Mouse (Mus musculus) fat pad, adult 2 months (tissue): ENCODE results near the gene Mad1l1.

ENCODE experiments used
- DNase-seq: peaks from one replicate; pipeline ENCODE4 v3.0.0-alpha.2; 2011; ENCODE audit warnings: low read depth, low spot score; ENCODE audit errors: extremely low read depth

The Mad1l1 gene

DNA sequence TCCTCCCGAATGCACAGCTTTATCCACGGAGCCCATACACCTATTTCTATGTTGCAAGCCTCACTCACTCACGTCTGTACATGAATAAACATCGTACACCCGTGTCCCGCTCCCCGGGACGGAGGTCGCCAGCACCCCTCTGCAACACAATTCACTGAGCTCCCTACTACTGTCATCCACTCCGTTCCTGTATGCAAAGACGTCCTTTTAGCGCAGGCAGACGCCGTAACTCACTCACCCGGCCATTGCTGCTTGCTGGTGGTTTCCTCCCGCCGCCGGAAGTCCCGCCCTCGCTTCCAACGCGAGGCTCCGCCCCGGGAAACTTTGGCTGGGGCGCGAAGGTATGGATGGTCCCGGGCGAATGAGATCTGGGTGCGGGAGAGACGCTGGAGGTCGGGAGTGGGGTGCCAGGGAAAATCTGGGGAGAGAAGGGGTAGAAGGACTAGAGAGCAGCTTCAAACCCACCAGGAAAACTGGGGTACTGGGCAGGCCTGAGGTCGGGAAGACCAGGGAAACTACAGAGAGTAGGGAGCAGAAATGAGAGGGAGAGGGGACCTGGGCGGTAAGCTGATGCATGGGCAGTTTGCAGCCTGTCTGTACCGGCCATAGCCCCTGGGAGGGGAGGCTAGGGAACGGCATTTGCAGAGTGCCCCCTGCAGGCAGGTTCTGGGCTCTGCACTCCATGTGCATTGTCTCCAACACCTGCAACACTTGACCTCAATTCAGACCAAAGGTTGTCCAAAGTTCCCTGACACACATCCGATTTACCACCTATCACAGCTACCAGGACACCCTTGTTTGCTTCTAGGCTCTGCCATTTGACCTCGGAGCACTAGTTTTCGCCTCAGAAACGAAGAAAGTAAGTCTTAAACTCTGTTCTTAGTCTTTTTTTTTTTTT is 10.5 kb upstream of the Mad1l1 start, which contains the start of gene Mrm2:
Mrm2 (minus strand) TSS at position 284 of the 898 bp plus-strand sequence.
- no peak for DNase-seq

DNA sequence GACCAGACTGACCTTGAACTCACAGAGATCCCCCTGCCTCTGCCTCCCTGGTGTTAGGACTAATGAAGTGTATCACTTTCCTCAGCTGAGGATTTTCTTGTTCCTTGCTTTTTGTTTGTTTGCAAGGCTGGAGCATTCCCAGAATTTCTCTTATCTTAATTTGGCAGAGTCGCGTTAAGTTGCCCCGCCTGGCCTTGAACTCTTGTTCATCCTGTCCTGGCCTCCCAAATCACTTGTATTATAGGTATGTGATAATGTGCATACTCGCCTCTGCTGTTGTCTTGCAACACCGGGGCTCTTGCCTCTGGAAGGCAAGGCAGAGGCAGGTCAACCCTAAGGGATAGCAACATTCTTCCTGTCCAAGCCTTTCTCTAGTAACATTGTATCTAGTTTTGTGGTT is 2.7 kb upstream of the Mad1l1 start:
- DNase-seq, result no peak

DNA sequence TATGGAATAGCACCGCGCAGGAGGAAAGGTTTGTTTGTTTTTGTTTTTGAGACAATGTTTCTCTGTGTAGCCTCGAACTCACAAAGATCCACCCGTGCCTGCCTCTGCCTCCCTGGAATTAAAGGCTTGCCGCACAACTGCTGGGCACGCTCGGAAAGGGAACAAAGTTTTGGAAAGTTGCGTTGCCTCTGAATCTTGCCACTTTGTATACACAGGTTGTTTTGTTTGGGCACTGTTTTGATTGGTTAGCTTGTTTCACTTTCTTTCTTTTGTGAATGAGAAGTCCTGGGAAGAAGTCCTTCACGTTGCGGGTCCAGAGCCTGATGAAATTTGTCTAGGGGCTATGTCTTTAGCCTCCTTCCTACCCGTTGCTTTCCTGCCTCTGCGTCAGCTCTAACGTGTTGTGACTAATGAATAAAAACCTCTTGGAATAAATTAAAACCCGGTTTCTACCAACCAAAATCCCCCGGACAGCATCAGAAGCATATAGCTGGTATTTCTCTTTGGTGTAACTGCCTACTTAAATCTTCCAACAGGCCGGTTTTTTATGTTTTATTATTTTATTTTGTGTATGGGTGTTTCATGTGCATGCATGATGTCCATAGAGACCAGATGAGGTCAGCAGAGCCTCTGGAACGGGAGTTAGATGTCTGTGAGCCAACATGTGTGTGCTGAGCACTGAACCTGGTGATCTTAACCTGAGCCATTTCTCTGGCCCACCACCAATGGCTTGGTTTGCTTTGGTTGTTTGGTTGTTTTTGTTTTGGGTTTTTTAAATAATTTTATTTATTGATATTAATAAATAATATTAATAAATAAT is 614 bp upstream of the Mad1l1 start:
- no peak for DNase-seq

DNA sequence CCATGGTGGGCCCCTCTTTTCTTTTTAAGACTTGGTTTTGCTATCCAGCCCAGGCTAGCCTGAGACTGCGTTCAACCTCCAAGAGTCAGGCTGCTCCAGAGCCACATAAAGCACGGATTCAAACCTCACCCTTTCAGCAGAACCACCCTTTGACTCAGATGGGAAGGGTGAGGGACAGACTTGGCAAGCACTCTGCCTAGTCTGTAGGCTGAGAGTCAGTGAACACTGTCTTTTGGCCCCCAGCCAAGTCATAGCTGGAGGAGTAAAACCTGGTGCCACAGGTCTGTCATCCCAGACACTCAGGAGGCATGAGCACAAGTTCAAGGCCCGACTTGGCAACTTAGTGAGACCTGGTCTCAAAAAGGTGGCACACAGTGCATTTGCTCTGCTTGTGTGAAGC is 4.6 kb downstream of the Mad1l1 start:
- DNase-seq, result no peak

DNA sequence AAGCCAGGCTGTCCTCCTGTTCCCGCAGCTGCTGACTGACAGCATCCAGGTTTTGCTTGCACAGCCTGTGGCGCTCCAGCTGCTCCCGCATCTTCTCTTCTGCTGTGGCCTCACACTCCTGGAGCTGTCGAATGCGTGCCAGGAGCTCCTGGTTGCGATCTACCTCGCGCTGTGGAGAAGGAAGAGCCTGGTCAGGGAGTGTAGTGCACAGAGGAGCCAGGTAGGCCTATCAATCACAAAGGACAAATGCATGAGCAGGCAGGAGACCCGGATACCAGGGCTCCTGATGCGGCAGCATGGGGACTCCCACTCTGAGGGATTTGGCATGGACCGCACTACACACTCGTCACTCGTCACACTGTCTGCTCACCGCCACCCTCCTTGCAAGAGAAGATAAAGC is 13.8 kb downstream of the Mad1l1 start:
- no peak for DNase-seq

DNA sequence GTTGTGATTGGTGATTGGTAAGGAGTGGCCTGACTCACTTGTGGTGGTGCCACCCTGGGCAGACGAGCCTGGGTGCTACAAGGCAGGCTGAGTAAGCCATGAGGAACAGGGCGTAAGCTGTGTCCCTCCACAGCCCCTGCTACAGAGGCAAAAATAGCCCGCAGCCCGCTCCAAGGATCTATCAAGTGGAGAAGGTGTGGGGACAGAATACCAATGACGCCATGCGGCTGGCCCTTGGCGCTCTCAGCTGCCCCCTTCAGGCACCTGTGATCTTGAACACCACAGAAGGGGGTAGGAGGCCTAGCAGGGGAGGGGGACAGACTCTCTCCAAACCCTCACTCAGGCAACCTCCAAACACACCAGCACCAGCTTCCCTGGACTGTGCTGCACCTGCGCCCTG is 15.3 kb downstream of the Mad1l1 start:
- DNase-seq, result no peak

DNA sequence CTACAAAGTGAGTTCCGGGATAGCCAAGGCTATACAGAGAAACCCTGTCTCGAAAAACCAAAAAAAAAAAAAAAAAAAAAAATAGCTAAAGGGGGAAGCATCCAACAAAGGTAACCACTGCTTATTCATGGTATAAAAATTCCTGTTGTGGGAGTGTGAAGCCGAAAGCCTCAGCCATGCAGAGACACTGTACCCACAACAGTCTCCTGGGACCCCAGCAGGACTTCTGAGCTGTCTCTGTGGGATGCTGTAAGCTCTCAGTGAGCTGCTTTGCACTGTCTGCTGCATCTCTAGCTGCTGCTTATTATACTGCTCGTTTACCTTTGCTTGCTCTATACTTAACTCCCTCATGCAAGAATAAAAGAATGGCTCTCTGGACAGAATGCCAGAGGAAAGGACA is 23.1 kb downstream of the Mad1l1 start:
- no peak for DNase-seq

DNA sequence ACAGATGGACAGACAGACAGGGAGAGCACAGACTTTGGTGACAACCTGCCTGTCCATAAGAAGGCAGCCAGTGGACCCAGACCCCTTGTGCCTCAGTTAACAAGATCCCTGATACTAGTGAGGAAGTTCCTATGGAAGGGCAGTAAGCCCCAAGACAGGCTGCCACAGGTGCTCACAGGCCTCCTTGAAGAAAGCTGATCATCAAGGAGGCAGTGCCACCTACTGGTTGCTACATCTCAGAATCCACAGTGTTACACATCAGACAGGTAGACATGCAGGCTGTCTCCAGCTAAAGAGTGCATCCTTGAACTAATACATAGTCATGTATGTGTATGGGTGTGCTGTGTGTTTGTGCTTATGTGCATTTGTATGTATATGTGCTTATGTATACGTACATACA is 29.2 kb downstream of the Mad1l1 start:
- DNase-seq, result no peak

DNA sequence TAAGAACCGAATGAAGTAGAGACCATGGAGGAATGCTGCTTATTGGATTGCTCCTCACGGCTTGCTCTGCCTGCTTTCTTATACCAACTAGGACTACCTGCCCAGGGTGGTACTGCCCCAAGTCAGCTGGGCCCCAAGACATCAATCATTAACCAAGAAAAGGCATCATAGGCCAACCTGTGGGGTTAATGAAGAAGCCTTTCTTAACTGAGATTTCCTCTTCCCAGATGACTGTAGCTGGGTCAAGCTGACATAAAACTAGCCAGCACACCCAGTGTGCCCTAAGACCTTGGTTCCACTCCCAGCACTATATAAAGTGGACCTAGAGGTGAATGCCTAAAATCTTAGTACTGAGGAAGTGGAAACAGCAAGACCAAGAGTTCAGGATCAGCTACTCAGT is 32.2 kb downstream of the Mad1l1 start:
- DNase-seq, result no peak

DNA sequence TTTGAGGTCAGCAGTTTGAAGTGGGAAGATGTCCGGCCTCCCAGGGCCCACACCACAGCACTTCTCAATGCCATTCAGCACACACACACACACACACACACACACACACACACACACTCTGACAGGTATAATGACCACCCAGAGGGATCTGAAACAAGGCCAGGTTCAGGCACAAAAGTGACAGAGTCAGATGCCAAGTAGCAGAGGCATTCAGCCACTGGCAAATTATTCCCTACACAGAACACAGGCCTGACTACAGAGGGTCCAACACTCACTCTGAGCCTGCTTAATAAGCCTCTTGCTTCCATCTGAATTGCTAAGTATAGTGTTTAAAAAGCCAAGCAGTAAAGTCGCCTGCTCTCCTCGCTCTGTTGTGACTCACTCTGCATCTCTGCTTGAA is 33.1 kb downstream of the Mad1l1 start:
- DNase-seq, result no peak

DNA sequence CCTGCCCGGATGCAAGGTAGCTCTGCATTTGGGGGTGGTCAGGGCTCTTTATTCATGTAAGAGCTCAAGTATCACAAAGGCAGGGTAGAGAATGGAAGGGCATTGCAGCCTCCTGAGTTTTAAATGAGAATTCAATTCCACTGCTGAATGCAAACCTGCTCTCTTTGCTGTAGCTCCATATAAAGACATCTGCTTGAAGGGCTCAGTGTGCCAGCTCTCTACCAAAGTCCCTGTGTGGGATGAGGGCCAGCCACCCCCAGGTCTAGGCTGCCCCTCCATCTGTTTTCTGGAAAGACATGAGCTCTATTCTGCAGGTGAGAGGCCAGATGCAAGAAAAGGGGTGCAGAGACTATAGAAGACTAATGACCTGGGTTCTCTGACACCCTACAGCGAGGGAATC is 36.6 kb downstream of the Mad1l1 start:
- DNase-seq, result no peak

DNA sequence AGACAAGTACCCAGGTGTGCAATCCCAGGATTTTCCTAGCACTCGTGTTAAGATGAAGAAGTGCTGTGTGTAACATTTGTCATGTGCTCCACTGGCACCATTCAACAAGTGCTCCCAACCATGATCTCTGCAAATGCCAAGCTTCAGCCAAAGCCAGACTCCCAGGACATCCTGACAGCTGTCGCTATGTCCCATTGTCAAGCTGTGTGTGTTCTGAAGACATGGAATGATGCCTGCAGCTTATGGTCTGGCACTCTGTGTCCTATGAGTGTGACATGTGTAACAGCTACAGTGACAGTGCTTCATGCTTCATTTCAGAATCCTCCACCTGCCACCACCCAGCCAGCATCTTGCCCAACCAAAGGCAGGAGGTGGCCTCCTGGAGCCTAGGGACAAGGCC is 37.3 kb downstream of the Mad1l1 start:
- no peak for DNase-seq

DNA sequence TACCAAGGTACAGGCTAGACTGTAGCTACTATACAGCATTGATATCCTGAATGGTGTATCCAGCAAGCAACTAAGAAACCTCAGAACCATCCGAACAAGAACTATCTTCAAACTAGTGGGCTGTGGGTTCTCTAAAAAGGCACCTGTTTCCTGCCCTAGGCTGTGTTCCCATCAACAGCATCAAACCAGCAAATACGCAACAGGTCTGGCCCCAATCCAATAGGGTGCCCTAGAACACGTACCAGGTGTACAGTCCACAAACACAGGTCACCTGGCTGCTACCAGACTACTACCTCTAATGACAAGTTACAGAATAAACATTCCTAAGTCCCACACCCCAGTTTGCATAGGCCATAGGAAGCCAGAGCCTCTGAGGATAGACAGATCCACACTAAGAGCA is 38.5 kb downstream of the Mad1l1 start:
- DNase-seq, result no peak

DNA sequence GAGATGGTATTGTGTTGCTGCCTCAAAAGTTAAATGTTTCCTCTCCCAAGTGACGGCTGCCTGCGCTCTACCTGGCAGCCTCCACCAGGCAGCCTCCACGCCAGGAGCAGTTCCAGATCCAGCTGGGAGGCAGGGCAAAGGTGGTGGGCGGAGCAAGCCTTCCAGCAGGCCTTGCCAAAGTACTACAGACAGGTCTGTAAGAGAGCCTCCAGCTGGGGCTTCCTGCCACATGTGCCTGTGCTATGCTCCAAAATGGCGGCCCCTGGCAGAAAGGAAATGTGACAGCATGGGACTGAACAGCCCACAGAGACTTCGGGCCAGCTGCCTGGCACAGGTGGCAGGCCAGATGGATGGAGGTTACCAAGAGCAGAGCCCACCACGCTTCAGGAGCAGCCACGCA is 39.0 kb downstream of the Mad1l1 start:
- DNase-seq, result peak; percentile 69

DNA sequence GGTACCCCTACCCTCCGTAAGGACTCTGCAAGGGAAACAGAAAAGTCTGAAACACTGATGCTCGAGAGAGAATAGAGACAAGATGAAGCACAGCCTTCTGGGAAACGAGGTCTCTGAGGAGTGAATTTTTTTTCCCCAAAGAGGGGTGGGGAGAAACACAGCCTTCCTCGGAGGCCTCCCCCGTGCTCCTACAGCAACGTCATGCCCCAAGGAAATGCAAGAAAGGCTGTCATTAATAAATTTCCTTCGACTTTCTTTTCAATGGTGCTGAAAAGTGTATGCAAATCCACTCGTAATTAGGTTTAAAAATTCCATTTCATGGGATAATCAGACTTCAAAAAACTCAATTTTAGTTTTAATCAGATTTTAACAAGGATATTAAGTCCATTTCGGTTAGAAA is 41.1 kb downstream of the Mad1l1 start:
- no peak for DNase-seq

DNA sequence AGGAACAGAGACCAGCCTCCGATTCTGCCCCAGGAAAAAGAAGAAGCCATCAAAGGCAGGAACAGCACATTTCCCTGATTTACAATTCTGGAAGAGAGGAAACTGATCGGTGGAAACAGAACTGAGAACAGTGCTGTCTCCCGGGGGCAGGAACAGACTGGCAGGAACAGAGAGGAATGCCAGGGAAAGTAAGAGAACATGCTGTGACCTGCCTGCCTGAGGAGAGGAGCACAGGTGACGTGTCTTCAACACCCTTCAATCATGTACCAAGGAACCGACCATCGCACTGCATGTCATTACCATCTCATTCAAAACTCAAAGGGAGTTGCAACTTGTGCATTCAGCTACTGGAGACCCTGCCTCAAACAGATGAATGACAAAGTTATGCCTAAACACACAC is 44.6 kb downstream of the Mad1l1 start:
- no peak for DNase-seq

DNA sequence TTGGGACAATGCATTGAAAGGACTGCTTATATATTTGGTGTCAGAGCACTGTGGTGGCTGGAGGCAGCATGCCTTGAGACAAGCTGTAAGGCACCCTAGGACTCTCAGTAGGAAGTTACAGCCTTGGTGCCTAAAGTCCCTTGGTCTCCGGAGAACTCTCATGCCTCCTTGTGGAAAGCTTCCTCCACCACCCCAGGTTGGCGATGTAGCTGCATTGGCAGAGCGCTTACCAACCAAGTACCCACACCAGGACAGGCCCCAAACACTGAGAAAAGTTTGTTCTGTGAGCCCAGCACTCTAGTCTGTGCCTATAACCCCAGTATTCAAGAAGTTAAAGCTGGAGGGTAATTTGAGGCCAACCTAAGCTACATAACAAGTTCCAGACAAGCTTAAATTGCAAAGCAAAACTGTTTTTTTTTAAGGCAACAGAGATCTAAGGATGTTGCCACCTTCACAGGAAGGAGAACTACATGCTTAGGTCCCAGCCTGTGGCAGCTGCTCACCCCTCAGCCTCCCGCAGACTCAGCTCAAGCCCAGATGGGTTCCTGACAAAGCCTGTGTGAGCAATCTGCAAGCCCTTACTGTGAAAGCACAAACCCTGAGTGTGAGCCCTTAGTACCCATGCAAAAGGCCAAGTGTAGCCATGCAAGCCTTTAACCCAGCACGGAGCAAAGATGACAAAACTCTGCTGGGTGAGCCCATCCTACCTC is 50.2 kb downstream of the Mad1l1 start:
- no peak for DNase-seq

DNA sequence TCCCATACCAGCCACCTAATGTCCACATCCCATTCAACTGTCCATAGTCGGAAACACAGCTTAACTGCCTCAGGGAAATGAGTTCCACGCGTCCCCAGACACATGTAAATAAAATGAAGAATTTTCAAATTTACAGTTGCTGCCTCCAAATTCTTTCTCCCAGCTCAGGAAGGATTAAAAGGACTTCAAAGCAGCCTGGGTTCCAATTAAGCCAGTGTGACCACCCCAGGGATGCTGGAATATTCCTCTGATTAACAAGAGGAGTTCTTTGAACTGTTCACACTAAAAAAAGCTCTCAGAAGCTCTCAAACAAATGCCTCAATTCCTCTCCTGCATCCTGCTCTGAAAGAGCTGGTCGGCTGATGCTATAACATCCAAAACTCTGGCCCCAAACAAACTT is 53.0 kb downstream of the Mad1l1 start:
- no peak for DNase-seq

DNA sequence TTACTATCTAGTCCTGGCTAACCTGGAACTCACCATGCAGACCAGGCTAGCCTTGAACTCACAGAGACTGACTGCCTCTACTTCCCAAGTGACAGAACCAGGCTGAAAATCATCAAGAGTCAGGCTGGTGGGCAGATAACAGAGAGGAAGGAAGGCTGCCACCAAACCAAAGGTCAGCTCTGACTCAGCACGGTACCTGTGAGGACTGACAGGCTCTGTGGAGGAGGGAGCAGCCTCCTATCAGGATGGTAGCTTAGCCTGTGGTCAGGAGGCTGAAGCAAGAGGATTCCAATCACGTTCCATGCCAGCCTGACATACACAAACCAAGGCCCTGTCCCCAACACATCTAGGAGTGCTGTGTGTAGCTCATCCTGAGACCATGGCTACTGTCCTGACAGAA is 54.3 kb downstream of the Mad1l1 start:
- DNase-seq, result no peak

DNA sequence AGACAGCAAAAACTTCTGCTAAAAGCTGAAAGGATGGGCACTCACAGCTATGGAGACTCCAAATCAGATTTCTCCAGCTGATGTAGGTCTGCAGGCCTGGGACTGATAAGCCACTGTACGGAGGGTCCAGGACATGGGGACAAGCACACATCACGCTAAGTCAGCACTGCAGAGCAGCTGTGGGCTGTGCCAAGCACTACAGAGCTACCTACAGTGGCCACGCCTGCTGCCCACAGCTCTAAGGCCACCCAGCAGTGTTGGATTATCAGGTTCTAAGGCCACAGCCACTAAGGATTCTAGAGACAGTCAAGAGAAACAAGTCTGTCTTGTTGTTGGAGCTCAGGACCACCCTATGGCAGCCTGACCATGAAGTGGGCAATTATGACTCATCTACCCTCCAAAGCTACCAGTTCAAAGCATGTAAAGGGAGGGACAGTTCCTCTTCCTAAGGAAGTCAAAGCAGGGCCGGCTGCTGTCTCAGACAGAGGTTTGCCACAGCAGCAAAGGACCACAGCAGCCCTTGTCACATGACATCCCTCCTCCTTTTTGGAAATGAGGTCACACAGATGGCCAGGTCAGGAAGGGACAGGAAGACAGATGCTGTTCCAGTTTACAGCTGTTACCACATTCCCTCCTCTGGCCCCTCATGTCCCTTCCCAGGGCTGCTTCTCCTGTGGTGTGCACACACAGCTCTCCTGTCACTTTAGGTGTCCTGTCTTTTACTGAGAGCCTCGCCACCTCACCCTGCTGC is 56.4 kb downstream of the Mad1l1 start:
- DNase-seq, result no peak
